In genomic region chr13:24280439-24281431, GRCm38 (mm10) we compare ENCODE assay signal across 8 mouse cellular contexts. TPM values are rescaled to one million over a fixed set of nuclear protein-coding genes. Genes with fewer than 3 reads are reported as not detected.
A peak's percentile ranks its signal among the peaks of the same experiment; 100 is the strongest.
DNase-seq lines count a peak whose midpoint lies in the region; ATAC-seq and TF ChIP-seq lines count a peak whose summit lies in the region.

Gene Carmil1 (minus strand): TSS chr13:24280795.

- H3K9me3 ChIP-seq in forebrain, embryonic 14.5 days (replicated peaks; ENCODE audit: control insufficient read depth, low read length), result no peaks in the 10 kb centered on the region
- H3K9me3 ChIP-seq in liver, postnatal 0 days (ENCODE audit: low read length), result no peaks in the 10 kb centered on the region
- H3K9me3 ChIP-seq in neural tube, embryonic 15.5 days (replicated peaks), result no peaks in the 10 kb centered on the region

- H3K9ac ChIP-seq in forebrain, embryonic 14.5 days (ENCODE audit: low read length), result peak within 1 kb of the TSS; percentile 86
- H3K9ac ChIP-seq in liver, postnatal 0 days (replicated peaks), result peak within 1 kb of the TSS; percentile 66
- H3K9ac ChIP-seq in neural tube, embryonic 15.5 days (replicated peaks), result peak within 1 kb of the TSS; percentile 73

- under 1% methylated on average over 64 of the region's 96 CpGs for WGBS in forebrain, embryonic 14.5 days
- under 1% methylated on average over 75 of the region's 96 CpGs for WGBS in liver, postnatal 0 days (ENCODE audit: insufficient replicate concordance)
- under 1% methylated on average over 94 of the region's 96 CpGs for WGBS in neural tube, embryonic 15.5 days

- peak within 1 kb of the TSS; percentile 70 for H3K4me3 ChIP-seq in forebrain, embryonic 14.5 days (ENCODE audit: low read depth, low read length)
- H3K4me3 ChIP-seq in liver, postnatal 0 days (ENCODE audit: low read depth, low read length), result peak within 1 kb of the TSS; percentile 60
- H3K4me3 ChIP-seq in neural tube, embryonic 15.5 days (replicated peaks), result peak within 1 kb of the TSS; percentile 65

- H3K4me2 ChIP-seq in forebrain, embryonic 14.5 days (ENCODE audit: low read length), result peak within 1 kb of the TSS; percentile 95
- peak within 1 kb of the TSS; percentile 84 for H3K4me2 ChIP-seq in liver, postnatal 0 days (ENCODE audit: low read depth, low read length)
- peak within 1 kb of the TSS; percentile 93 for H3K4me2 ChIP-seq in neural tube, embryonic 15.5 days

- peaks cover 14% of the 10 kb centered on the region for H3K4me1 ChIP-seq in forebrain, embryonic 14.5 days (ENCODE audit: control insufficient read depth, insufficient read depth, low read length)
- peaks cover 3% of the 10 kb centered on the region; the same call in 1 of the 2 replicates for H3K4me1 ChIP-seq in liver, postnatal 0 days (ENCODE audit: insufficient read depth)
- peaks cover 34% of the 10 kb centered on the region for H3K4me1 ChIP-seq in neural tube, embryonic 15.5 days

- H3K27me3 ChIP-seq in forebrain, embryonic 14.5 days (replicated peaks; ENCODE audit: control insufficient read depth, insufficient read depth, low read length), result no peaks in the 10 kb centered on the region
- H3K27me3 ChIP-seq in liver, postnatal 0 days (ENCODE audit: insufficient read depth, low read length), result peaks cover 18% of the 10 kb centered on the region
- H3K27me3 ChIP-seq in neural tube, embryonic 15.5 days (replicated peaks), result no peaks in the 10 kb centered on the region

- H3K36me3 ChIP-seq in forebrain, embryonic 14.5 days (ENCODE audit: control insufficient read depth, insufficient read depth, low read length), result no peaks in the 10 kb centered on the region
- H3K36me3 ChIP-seq in liver, postnatal 0 days (replicated peaks; ENCODE audit: insufficient read depth, low read length), result no peaks in the 10 kb centered on the region
- no peaks in the 10 kb centered on the region for H3K36me3 ChIP-seq in neural tube, embryonic 15.5 days

- TF ChIP-seq CTCF in liver, postnatal 0 days (IDR thresholded peaks at IDR 0.05; ENCODE audit: low read depth), result peak; percentile 78

- DNase-seq in c-Kit-positive CD71-negative TER-119-negative erythroid progenitor cells, embryonic 14.5 days (ENCODE audit: low read depth), result peak; percentile 51
- DNase-seq in forebrain, embryonic 14.5 days (ENCODE audit: low spot score), result peak; percentile 94
- DNase-seq in heart, postnatal 10 days, result peak; percentile 83 to 87
- peak; percentile 87 for DNase-seq in layer of hippocampus, adult 11-12 months (ENCODE audit: low spot score)
- peak; percentile 76 for DNase-seq in liver, postnatal 0 days
- DNase-seq in testis, postnatal 10 days (ENCODE audit: low spot score), result peak; percentile 81

- peak; percentile 26 for ATAC-seq in CD4-positive, CD25-positive, alpha-beta regulatory T cell, adult 4 months
- ATAC-seq in forebrain, embryonic 14.5 days, result peak; percentile 98
- peak; percentile 98 for ATAC-seq in liver, postnatal 0 days
- ATAC-seq in neural tube, embryonic 15.5 days (ENCODE audit: low FRiP score), result peak; percentile 97

- H3K27ac ChIP-seq in forebrain, embryonic 14.5 days (ENCODE audit: low read depth, low read length), result peak within 1 kb of the TSS; percentile 96
- peak within 1 kb of the TSS; percentile 60 for H3K27ac ChIP-seq in liver, postnatal 0 days (ENCODE audit: low read depth)
- H3K27ac ChIP-seq in neural tube, embryonic 15.5 days (replicated peaks), result peak within 1 kb of the TSS; percentile 95

- no peak for TF ChIP-seq EP300 in liver, postnatal 0 days (IDR thresholded peaks at IDR 0.05; ENCODE audit: low read depth)

- intact Hi-C loops in heart, postnatal 10 days (cut with DNase I), result loop anchor here (1.0 to 10.0 kb wide), 3 partner anchors 167 to 446 kb away; partner anchors contain the start of gene Slc17a3

RNA-seq across cellular contexts. Expression of gene Carmil1, which starts in this region (rescaled TPM):
- polyA plus RNA-seq in CD4-positive, CD25-positive, alpha-beta regulatory T cell, adult 4 months (2017; shearing (Covaris generic)), result 1 to 10 TPM in 1 of 2 experiments, under 1 TPM in 1; 0.55 to 1.3 TPM
- polyA plus RNA-seq in forebrain, embryonic 14.5 days (2014; fragmentation: Nextera tagmentation; extraction: Ambion mirVana), result 14.5 and 24.8 TPM in 2 replicates
- 10 to 100 TPM in 1 of 2 experiments, 1 to 10 TPM in 1; 4.5 to 10.9 TPM for total RNA-seq in heart, postnatal 10 days (2021)
- polyA plus RNA-seq in liver, postnatal 0 days (2015; fragmentation: Nextera tagmentation; extraction: Ambion mirVana), result 5.9 and 6.5 TPM in 2 replicates
- 37.6 and 39.9 TPM in 2 replicates for polyA plus RNA-seq in neural tube, embryonic 15.5 days (2015; fragmentation: Nextera tagmentation; extraction: Ambion mirVana)

Comparison
In these comparisons a context has a peak if more than half of its experiments do, and no peak if none do; other contexts are left out.
1. Peak in every context shown above with its lines: DNase-seq, ATAC-seq, H3K4me3 ChIP-seq and H3K27ac ChIP-seq.
2. ATAC-seq: peak in every context shown above with its lines; median percentile 98 in forebrain, embryonic 14.5 days; 98 in liver, postnatal 0 days; 97 in neural tube, embryonic 15.5 days; 26 in CD4-positive, CD25-positive, alpha-beta regulatory T cell, adult 4 months.